Mouse (Mus musculus): Measurements from ENCODE around the gene Olfr1416.
"Not testable (repeated sequence)": the region's sequence is repeated elsewhere in the genome, so short reads cannot be mapped to it uniquely, and the experiment has no call there.

Gene Olfr1416

GRCm38 (mm10) chr1:92485013-92485412 is at the start of gene Olfr1416:
Gene Olfr1416 (minus strand): TSS chr1:92485113.
- in situ Hi-C loops (cut with MboI, MseI), result no loop called here

GRCm38 (mm10) chr1:92523764-92524163 is 38.9 kb upstream of the Olfr1416 start:
- in situ Hi-C loops (cut with MboI, MseI), result no loop called here

DNA sequence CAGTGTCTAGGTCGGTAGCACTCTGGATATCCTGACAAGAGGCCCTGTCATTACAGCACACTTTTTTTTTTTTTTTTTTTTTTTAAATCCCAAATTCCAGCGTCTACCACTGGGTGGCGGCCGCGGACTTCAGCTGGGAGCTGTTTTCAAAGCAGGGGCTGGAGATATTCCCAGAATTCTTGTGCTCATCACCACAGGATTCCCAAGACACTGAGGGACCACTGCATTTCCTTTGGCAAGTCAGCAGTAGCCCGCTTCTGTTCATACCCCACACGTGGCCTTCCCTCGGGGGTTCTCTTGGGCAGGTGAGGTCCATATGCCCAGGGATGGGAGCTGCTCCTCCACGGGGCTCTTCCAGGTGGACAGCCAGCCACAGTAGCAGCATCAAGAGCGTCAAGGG is 36.5 kb upstream of the Olfr1416 start:
- in situ Hi-C loops (cut with MboI, MseI), result no loop called here

GRCm38 (mm10) chr1:92519046-92519445 is 34.1 kb upstream of the Olfr1416 start:
- in situ Hi-C loops (cut with MboI, MseI), result loop anchor here in 1 of 2 experiments (5.0 kb wide), 1 partner anchor 88 kb away; the partner anchor contains the start of gene Olfr1410

DNA sequence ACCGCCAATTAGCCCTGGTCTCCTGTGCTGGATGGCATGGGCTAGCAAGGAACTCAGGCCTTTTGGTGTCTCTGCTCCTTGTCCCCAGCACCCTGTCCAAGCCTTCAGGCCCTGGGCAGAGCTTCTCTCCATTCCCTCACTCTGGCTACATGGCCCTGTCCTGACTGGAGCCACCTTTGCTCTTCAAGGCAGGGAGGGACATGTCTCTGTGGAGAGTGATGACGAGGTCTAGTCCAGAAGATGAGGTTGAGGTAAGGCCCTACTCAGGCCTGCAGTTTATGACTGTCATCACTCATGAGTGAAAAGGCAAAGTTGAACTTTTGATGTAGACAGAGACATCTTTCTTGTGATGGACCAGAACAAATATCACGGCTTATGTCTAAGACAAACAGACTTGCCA is 33.6 kb upstream of the Olfr1416 start, which contains the start of gene Olfr1414:
Gene Olfr1414 (minus strand): TSS at position 101 of the 400 bp plus-strand sequence.
- in situ Hi-C loops (cut with MboI, MseI), result loop anchor here in 1 of 2 experiments (5.0 kb wide), 1 partner anchor 89 kb away; the partner anchor contains the start of gene Olfr1410

DNA sequence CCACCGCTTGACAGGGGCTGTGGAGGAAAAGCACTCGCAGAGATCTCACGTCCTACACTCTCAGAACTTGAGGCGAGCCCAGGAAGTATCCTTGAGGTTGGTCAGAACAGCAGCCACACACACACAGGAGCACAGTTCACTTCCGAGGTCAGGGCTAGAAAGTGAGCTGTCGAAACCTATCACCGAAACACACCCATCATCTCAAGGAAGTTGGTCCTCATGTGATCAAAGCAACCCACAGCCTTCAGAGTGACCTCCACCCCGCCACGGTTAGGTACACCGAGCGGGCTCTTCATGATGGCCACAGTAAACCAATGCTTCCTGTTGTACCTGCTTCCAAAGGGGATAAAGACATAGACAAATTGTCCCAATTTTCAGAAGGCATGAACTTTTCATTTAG is 30.5 kb upstream of the Olfr1416 start:
- in situ Hi-C loops (cut with MboI, MseI), result loop anchor here in 1 of 2 experiments (5.0 kb wide), 1 partner anchor 92 kb away; the partner anchor contains the start of gene Olfr1410

DNA sequence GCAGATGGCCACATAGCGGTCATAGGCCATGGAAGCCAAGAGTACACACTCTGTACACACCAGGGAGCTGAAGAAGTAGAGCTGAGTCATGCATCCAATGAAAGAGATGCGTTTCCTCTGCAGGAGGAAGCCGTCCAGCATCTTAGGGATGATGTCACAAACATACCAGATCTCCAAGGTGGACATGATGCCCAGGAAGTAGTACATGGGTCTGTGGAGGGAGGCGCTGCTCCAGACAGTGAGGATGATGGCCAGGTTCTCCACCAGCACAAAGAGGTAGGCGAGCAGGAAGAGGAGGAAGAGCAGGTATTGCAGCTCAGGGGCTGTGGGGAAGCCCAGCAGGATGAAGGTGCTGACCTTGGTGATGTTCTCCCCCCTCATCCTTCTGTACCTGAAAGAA is 26.7 kb upstream of the Olfr1416 start:
- in situ Hi-C loops (cut with MboI, MseI), result not testable (repeated sequence)

DNA sequence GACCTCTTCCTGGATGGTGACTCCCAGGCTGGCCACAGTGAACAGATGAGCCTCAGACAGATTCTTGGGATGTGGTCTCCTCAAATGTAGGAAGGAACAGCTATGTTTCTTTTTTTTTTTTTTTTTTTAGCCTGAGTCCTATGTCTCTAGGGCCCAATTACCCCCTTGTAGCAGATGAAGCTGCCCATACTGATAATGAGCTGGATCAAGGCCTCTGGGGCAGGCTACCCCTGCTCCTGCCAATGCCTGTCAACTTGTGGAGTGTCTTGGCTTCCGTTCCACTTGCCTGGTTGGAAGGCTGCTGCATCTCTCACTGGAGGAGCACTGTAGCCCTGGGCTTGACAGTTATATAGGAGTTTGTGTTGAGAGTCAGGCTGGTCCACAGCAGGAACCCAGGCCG is 11.1 kb upstream of the Olfr1416 start, which contains the start of gene Olfr1415:
Gene Olfr1415 (minus strand): TSS at position 101 of the 400 bp plus-strand sequence.
- in situ Hi-C loops (cut with MboI, MseI), result no loop called here

DNA sequence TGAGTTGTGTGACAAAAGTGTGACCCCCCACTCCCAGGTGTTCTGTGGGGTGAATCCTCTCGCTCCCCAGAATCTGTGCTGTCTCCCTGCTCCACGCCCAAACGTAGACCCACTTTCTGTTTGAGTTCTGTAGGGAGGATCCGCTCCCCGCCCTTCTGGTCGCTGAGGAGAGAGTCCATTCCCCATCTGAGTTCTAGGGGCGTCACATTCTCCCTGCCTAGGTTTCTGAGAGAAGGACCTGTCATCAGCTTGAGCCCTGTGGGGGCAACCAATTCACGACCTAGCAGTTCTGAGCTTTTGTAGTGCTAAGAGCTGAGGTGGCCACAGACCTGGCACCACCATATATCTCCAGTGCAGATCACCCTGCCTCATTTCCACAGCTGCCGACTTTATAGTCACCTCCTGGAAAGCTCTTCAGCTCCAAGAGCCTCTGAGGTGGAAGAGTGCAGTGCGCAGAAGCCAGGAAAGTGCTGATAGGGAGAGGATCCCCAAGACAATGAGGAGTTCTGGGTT is 10.8 kb downstream of the Olfr1416 start:
- in situ Hi-C loops (cut with MboI, MseI), result loop anchor here (10.0 to 25.0 kb wide), 4 partner anchors 359 to 1429 kb away; no protein-coding TSS in a partner anchor

DNA sequence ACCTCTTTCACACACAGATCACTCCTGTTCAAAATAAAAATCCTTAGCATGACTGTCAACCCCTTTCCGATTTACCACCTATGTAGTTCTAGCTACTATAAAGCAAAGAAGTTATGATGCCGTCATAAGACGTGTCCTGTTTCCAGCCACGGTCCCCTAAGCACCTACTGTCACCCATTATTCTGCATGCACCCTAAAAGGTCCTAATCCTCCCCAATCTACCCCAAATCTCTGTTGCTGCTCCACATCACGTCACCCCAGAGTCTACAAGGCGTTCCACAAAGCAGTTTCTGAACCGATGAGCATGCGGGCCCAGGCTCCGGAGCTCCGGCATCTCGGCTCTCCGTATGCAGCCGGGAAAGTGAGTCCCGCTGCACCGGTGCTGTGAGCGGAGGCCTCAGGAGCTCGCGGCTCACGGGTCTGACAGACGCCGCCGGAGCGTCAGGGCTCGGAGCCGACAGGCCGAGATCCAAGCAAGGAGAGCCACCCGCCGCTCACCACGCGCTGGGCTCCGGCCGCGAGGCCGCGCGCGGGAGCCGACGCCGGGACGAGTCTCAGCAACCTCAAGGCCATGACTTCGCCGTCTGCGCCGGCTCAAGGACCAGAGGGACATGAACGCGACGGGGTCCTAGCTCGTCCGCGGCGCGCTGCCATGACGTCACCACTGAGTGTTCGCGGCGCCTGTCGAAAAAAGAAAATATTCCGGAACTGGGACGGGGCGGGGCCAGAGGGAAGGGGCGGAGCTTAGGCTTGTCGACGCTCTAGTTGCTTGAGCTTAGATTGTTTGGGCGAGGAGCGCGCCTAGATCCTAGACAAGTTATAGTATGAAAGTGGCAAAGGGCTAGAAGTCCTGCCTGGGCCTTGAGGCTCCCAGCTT is 11.5 kb downstream of the Olfr1416 start, which contains the start of gene Ndufa10:
Gene Ndufa10 (minus strand): TSS at position 696 of the 877 bp plus-strand sequence.
- in situ Hi-C loops (cut with MboI, MseI), result loop anchor here (10.0 to 25.0 kb wide), 4 partner anchors 359 to 1429 kb away; no protein-coding TSS in a partner anchor

- in situ Hi-C loops (cut with MboI, MseI), result loop anchor here in 1 of 2 experiments (25.0 kb wide), 1 partner anchor 507 kb away; no protein-coding TSS in a partner anchor
Observed at GRCm38 (mm10) chr1:92468891-92469290, 16.0 kb downstream of the Olfr1416 start.

DNA sequence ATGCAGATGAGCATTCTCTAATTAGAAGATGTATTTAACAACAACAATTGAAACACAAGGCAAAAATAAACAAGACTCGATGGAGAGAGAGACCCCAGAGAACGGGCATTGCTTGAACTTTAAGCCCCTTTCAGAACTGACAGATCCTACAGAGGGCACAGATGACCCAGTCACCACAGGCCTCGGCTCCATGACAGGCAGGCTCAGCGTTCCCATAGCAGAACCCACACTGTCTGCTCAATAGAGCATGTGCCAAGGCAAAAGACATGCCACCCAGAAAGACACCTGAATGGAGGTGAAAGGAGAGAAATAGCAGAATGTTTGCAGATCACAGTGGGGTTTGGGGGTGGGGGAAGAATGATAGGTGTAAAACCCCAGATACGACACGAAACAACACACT is 26.5 kb downstream of the Olfr1416 start:
- in situ Hi-C loops (cut with MboI, MseI), result loop anchor here in 1 of 2 experiments (25.0 kb wide), 1 partner anchor 496 kb away; no protein-coding TSS in a partner anchor

DNA sequence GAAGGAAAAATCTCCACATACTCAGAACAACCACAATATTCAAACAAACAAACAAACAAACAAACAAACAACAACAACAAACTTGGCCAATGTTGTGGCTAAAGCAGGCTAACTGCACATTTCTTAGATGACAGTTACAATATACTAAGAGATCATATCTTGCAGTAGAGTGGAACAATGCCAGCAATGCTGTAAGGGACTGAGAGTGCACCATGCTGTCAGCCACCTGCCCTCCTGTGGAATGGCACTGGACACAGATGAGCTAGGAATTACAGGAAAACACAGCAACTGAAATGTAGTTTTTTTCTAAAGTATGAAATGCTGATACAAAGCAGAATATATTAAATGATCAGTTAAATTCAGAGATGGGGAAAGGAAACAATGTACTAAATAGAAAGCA is 27.2 kb downstream of the Olfr1416 start:
- in situ Hi-C loops (cut with MboI, MseI), result loop anchor here in 1 of 2 experiments (25.0 kb wide), 1 partner anchor 495 kb away; no protein-coding TSS in a partner anchor

DNA sequence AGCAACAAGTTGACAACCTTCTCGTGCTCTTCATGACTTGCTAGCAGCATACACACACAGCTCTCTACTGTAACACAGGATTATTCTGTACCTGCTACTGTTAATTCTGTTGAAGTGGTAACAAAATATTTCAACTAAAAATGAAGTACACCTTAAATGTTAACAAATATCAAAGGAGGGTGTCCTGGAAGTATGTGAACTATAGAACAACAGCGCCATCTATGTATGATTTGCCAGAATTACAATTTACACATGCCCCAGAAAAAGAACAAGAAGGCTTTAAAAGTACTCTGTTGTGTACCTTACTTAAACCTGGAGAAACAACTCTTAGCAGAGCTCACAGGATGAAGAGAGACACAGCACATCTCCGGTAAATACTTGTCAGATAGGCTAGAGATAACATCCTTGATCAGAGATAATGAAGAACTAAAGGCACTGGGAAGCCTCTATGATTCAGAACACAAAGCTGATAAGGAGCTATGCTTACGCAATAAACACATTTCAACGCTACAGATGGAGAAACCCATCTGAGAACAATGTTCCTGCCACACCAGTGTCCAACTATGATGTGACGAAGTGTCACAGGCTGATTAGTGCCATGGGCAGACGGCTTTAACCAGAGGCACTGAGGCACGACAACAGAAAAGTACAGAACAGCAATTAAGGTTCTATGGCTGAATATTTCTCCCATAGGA is 31.0 kb downstream of the Olfr1416 start:
- in situ Hi-C loops (cut with MboI, MseI), result loop anchor here (5.0 to 25.0 kb wide), 2 partner anchors 492 kb away; no protein-coding TSS in a partner anchor

GRCm38 (mm10) chr1:92448293-92448692 is 36.6 kb downstream of the Olfr1416 start:
- in situ Hi-C loops (cut with MboI, MseI), result no loop called here

DNA sequence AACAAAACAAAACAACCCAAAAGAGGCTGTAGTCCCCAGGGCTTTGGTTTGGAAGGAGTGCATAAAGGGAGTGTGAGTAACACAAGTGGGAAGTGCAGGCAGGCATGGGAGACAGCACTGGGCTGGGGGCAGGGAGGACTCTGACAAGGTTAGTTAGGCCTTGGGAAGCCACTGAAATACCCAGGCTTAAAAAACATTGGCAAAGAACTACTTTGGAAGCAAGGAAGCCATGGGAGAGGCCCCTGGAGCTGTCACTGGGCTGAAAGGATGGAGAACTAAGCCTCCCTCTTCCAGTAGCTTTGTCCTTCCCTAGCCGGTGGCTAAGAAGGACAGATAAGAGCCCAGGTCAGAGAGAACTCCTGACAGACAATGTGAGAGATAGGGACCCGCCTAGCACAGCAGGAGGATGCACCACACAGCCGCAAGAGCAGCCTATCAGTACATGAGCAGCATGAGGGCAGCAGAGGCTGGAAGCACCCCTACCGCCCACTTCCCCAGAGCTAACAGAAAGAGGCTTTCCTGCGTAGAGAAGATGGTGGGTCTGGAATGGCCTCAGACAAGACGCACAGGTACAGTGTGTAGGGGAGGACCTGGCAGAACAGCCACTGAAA is 43.4 kb downstream of the Olfr1416 start:
- in situ Hi-C loops (cut with MboI, MseI), result no loop called here

DNA sequence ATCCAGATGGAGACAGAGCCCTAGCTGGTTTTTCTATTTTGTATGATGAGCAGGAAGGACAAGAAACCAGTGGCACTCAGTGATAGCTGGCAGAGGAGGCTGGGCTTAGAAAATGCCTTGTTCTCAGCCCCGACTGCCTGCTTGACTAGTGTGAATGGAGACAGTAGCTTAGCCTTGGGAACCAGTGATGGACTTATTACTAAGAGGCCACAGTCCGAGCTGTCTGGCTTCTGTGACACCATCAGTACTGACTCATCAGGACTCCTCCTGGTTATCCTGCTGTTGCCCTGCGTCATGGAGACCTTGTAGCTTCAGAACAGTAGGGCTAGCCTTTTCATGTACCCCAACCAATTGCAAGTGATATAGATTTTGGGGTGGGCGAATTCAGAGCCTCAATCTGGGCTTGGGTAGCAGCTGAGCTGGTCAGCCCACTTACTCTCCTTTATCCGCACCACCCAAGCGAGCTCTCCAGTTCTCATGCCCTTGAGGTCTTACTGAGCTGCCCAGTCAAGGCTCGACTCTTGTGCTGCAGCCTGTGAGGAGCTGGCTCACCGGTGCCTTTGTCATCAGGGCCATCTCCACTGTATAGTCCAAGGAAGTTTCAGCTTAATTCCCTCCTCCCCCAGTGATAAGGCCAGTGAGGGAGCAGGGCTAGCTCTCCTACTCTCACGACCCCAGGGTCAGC is 44.7 kb downstream of the Olfr1416 start:
- in situ Hi-C loops (cut with MboI, MseI), result no loop called here

DNA sequence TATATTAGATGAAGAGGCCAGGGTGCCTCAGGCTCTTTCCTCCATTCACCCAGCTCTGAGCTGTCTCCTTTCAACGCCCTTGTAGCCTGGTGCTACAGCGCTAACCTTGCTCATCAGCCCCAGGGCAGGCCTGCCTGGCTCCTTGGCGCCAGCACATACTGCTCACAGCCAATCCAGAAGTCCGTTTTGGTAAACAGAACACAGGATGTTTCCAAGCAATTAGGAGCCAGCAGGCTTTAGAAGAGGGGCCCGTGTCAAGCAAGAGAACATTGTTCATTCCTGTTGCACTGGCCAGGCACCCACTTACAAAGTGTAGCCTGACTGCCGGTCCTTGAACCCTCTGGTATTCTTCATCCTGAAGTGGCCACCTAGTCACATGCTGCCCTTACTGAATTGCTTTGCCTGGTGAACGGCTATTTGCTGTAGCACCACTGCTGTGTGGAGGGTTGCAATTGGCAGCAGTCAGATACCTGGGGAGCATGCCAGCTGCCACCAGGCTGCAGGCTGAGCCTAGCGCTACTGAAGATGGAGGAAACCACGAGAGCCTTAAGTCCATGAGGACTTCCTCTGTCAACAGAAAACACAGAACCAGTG is 47.1 kb downstream of the Olfr1416 start:
- in situ Hi-C loops (cut with MboI, MseI), result no loop called here

DNA sequence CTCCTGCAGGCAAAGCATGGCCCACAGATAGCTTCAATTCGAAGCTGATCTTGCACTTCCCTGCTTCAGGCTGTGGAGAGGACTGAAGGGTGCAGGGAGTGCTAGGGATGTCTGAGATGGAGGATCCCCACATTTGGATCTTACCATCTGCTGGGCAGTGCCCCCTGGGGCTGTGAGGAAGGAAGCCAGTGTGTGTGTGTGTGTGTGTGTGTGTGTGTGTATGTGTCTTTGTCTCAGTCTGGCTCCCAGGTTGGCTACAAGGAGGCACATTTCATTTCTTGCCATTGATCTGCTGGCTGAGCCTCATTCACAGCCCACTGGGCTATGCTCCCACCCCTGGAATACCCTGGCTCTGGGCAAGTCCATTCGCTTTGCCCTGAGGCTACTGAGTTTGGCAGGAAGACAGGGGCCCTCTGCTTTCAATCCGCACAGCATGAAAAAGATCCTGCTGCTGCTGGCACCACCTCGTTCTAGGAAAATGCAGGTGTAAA is 48.0 kb downstream of the Olfr1416 start:
- in situ Hi-C loops (cut with MboI, MseI), result no loop called here

- in situ Hi-C loops (cut with MboI, MseI), result no loop called here
Observed at GRCm38 (mm10) chr1:92434986-92435385, 49.9 kb downstream of the Olfr1416 start.

Data from T-helper 17 cell (primary cell).